Mouse (Mus musculus): ENCODE data around the gene Otx2.

- TF ChIP-seq CTCF (IDR thresholded peaks at IDR 0.05; ENCODE audit: low read depth, low read length) (no peak), POLR2A (IDR thresholded peaks at IDR 0.05; ENCODE audit: extremely low read depth, insufficient read depth, low read length) (no peak)
These were observed 36.6 kb upstream of the Otx2 start for GRCm38 (mm10) chr14:48710062-48710870.

Measured in liver, adult 2 months (tissue).